Mouse (Mus musculus) spleen, adult 2 months (tissue): ENCODE measurements around the gene Unc13d. TPM values are rescaled to one million over a fixed set of nuclear protein-coding genes. Genes with fewer than 3 reads are reported as not detected.
"Not testable (repeated sequence)": the region's sequence is repeated elsewhere in the genome, so short reads cannot be mapped to it uniquely, and the experiment has no call there.

Experiments
- DNase-seq, 2 experiments: peaks; one replicate each; pipeline versions ENCODE4 v3.0.0 to v3.0.0-alpha.2; 2012 to 2021; ENCODE audit warnings: low spot score in 2 of 2, low read depth in 1 of 2
- H3K27ac ChIP-seq: fragments of 200-500 bp; 2 replicates; pipeline ENCODE4 v1.5.1; 2012; ENCODE audit warnings: low read length, inconsistent platforms; ENCODE audit not compliant: insufficient read depth
- H3K27me3 ChIP-seq: fragments of 200-500 bp; 2 replicates; pipeline ENCODE4 v1.6.1; 2012; ENCODE audit warnings: mild to moderate bottlenecking, moderate library complexity, low read length, inconsistent platforms; ENCODE audit not compliant: control insufficient read depth, insufficient read depth
- H3K36me3 ChIP-seq: fragments of 200-500 bp; 2 replicates; pipeline ENCODE4 v1.6.1; 2012; ENCODE audit warnings: mild to moderate bottlenecking, low read length, inconsistent platforms; ENCODE audit not compliant: control insufficient read depth, insufficient read depth
- H3K4me1 ChIP-seq: fragments of 200-500 bp; 2 replicates; pipeline ENCODE4 v1.6.1; 2011; ENCODE audit warnings: inconsistent platforms; ENCODE audit not compliant: control insufficient read depth, insufficient read depth, insufficient read length
- H3K4me3 ChIP-seq: fragments of 200-500 bp; 2 replicates; pipeline ENCODE4 v1.5.1; 2011; ENCODE audit warnings: mild to moderate bottlenecking, inconsistent platforms; ENCODE audit not compliant: insufficient read depth, insufficient read length; ENCODE audit errors: extremely low read depth
- CTCF ChIP-seq: fragments of 200-500 bp; IDR thresholded peaks from 2 replicates; pipeline ENCODE4 v1.5.1; 2011; ENCODE audit warnings: mild to moderate bottlenecking, inconsistent platforms; ENCODE audit not compliant: insufficient read depth, insufficient read length, insufficient replicate concordance; ENCODE audit errors: extremely low read depth
- POLR2A ChIP-seq: fragments of 200-500 bp; IDR thresholded peaks from 2 replicates; pipeline ENCODE4 v1.6.1; 2011; ENCODE audit warnings: low read depth, low read length, inconsistent platforms
- WGBS: fragments of 180-500 bp; shearing (Covaris S2); methylation state at CpG from one replicate; pipeline ENCODE4 v1.1.7; 2018; 5-methylcytosine and 5-hydroxymethylcytosine counted together
- polyA plus RNA-seq: library from polyadenylated mRNA; depleted of rRNA; stranded (reverse); fragments of >200 nt; gene quantifications from 2 replicates; pipeline ENCODE4 v1.2.3, GENCODE M21; 2012

Unc13d gene
- polyA plus RNA-seq, 1 experiment: 49.4 TPM

- no peak for TF ChIP-seq CTCF
- TF ChIP-seq POLR2A: no peak
- Histone ChIP-seq H3K27me3 (no peaks in the 10 kb centered on the region), H3K4me3 (no peak overlapping the region), H3K36me3 (peaks cover 18% of the 10 kb centered on the region), H3K4me1 (no peaks in the 10 kb centered on the region; the same call in 1 of the 2 replicates), H3K27ac (no peak overlapping the region)
- DNase-seq: no peak
- 54% methylated on average over 4 of the region's 4 CpGs for WGBS
These were observed 55.4 kb downstream of the Unc13d start for GRCm38 (mm10) chr11:116022256-116022780.

- WGBS: 71% methylated on average over 6 of the region's 6 CpGs
- no peaks in the 10 kb centered on the region; the same call in 1 of the 2 replicates for H3K4me1 ChIP-seq
- TF ChIP-seq POLR2A (no peak), CTCF (no peak)
- H3K36me3 ChIP-seq: peaks cover 18% of the 10 kb centered on the region
- H3K27me3 ChIP-seq: no peaks in the 10 kb centered on the region
- no peak overlapping the region for H3K4me3 ChIP-seq
- no peak overlapping the region for H3K27ac ChIP-seq
- no peak for DNase-seq
These were observed 56.2 kb downstream of the Unc13d start for GRCm38 (mm10) chr11:116021328-116022220.

- no peak overlapping the region for H3K4me3 ChIP-seq
- DNase-seq: no peak
- no peaks in the 10 kb centered on the region; the same call in 1 of the 2 replicates for H3K4me1 ChIP-seq
- H3K36me3 ChIP-seq: peaks cover 18% of the 10 kb centered on the region
- WGBS: 22% methylated on average over 1 of the region's 1 CpGs
- no peaks in the 10 kb centered on the region for H3K27me3 ChIP-seq
- no peak overlapping the region for H3K27ac ChIP-seq
- TF ChIP-seq CTCF (no peak), POLR2A (no peak)
These were observed 57.2 kb downstream of the Unc13d start for GRCm38 (mm10) chr11:116020519-116020922.

GRCm38 (mm10) chr11:116019976-116020411 is 57.8 kb downstream of the Unc13d start:
- Histone ChIP-seq H3K27ac (no peak overlapping the region), H3K27me3 (no peaks in the 10 kb centered on the region), H3K4me1 (no peaks in the 10 kb centered on the region; the same call in 1 of the 2 replicates), H3K4me3 (no peak overlapping the region), H3K36me3 (peaks cover 18% of the 10 kb centered on the region)
- no peak for TF ChIP-seq CTCF
- 86% methylated on average over 2 of the region's 2 CpGs for WGBS
- DNase-seq: no peak

- Histone ChIP-seq H3K4me3 (no peak overlapping the region), H3K27me3 (no peaks in the 10 kb centered on the region), H3K27ac (no peak overlapping the region), H3K36me3 (peaks cover 18% of the 10 kb centered on the region), H3K4me1 (no peaks in the 10 kb centered on the region)
- no peak for DNase-seq
- TF ChIP-seq POLR2A (no peak), CTCF (no peak)
- WGBS: 95% methylated on average over 1 of the region's 1 CpGs
These were observed 58.4 kb downstream of the Unc13d start for GRCm38 (mm10) chr11:116019360-116019791.

GRCm38 (mm10) chr11:116018867-116019266 is 58.9 kb downstream of the Unc13d start:
- H3K27me3 ChIP-seq, H3K4me1 ChIP-seq, H3K4me3 ChIP-seq, H3K27ac ChIP-seq, DNase-seq: not testable (repeated sequence)
- 93% methylated on average over 4 of the region's 4 CpGs for WGBS
- peaks cover 18% of the 10 kb centered on the region for H3K36me3 ChIP-seq

- peaks cover 1% of the 10 kb centered on the region; the same call in 1 of the 2 replicates for H3K4me1 ChIP-seq
- H3K27ac ChIP-seq: no peak overlapping the region
- TF ChIP-seq CTCF (peak; percentile 35; the same call in 1 of the 2 replicates), POLR2A (no peak)
- no peaks in the 10 kb centered on the region for H3K27me3 ChIP-seq
- no peak overlapping the region for H3K4me3 ChIP-seq
- WGBS: 48% methylated on average over 6 of the region's 6 CpGs
- peak in 1 of 2 experiments; percentile 42 for DNase-seq
- peaks cover 12% of the 10 kb centered on the region for H3K36me3 ChIP-seq
These were observed 59.7 kb downstream of the Unc13d start for GRCm38 (mm10) chr11:116018106-116018505.
